Mouse (Mus musculus) neural tube, embryonic 12.5 days (tissue): ENCODE measurements at regions not wholly inside any gene's neighbourhood (a gene's known extent, or its start where the extent isn't known, plus 50 kb on each side); places are given as distances from the start of the nearest gene placed in this dataset.

Experiments used
- ATAC-seq: fragments of 200-750 bp; cut with Nextera tagmentation; 2 replicates; pipeline ENCODE4 v1.8.0; 2017; ENCODE audit warnings: low read depth, mild to moderate bottlenecking, moderate TSS enrichment, moderate library complexity; ENCODE audit not compliant: low FRiP score
- H3K27ac ChIP-seq: fragments of 300-500 bp; sonication (generic); 2 replicates; pipeline ENCODE4 v1.5.1; 2016
- H3K27me3 ChIP-seq: fragments of 300-500 bp; sonication (generic); replicated peaks from 2 replicates; pipeline ENCODE4 v1.6.1; 2016; ENCODE audit warnings: mild to moderate bottlenecking
- H3K36me3 ChIP-seq: fragments of 300-500 bp; sonication (generic); 2 replicates; pipeline ENCODE4 v1.6.1; 2016; ENCODE audit warnings: mild to moderate bottlenecking
- H3K4me1 ChIP-seq: fragments of 300-500 bp; sonication (generic); 2 replicates; pipeline ENCODE4 v1.6.1; 2016
- H3K4me2 ChIP-seq: fragments of 300-500 bp; sonication (generic); replicated peaks from 2 replicates; pipeline ENCODE4 v1.6.1; 2016; ENCODE audit warnings: mild to moderate bottlenecking
- H3K4me3 ChIP-seq: fragments of 300-500 bp; sonication (generic); 2 replicates; pipeline ENCODE4 v1.5.1; 2016
- H3K9ac ChIP-seq: fragments of 300-500 bp; sonication (generic); 2 replicates; pipeline ENCODE4 v1.6.1; 2016; ENCODE audit warnings: mild to moderate bottlenecking
- H3K9me3 ChIP-seq: fragments of 300-500 bp; sonication (generic); 2 replicates; pipeline ENCODE4 v1.6.1; 2016; ENCODE audit warnings: mild to moderate bottlenecking
- WGBS: fragments of 180-500 bp; shearing (Covaris S2); methylation state at CpG from one replicate; pipeline ENCODE4 v1.1.7; 2016; 5-methylcytosine and 5-hydroxymethylcytosine counted together

GRCm38 (mm10) chr3:80506701-80507100 is 295.9 kb downstream of the Gria2 start:
- Histone ChIP-seq H3K4me1 (no peaks in the 10 kb centered on the region), H3K4me3 (no peak overlapping the region), H3K9me3 (no peaks in the 10 kb centered on the region), H3K36me3 (no peaks in the 10 kb centered on the region), H3K27ac (no peak overlapping the region), H3K9ac (no peak overlapping the region), H3K27me3 (no peaks in the 10 kb centered on the region), H3K4me2 (no peak overlapping the region)
- no peak for ATAC-seq
- 68% methylated on average over 1 of the region's 1 CpGs for whole genome bisulfite sequencing

DNA sequence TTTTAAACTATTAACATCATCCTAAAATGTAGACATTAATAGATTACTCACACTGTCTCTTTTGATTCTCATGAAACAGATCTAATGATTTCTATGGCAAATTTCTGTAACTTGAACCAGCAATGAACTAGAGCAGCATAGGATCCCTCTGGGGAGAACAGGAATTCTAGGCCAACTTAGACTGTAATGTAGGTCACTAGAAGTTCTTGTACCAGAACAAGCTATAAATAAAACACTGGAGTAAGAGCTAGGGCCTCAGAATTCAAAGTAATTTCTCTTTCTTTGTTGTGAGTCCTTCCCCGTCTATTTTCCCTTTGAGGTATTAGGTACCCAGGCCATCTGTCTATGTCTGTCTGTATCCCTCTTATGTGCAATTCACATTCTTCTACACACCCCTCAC is 301.5 kb downstream of the Gria2 start:
- Histone ChIP-seq H3K36me3 (no peaks in the 10 kb centered on the region), H3K4me1 (no peaks in the 10 kb centered on the region), H3K4me2 (no peak overlapping the region), H3K27ac (no peak overlapping the region), H3K4me3 (no peak overlapping the region), H3K9me3 (no peaks in the 10 kb centered on the region), H3K9ac (no peak overlapping the region), H3K27me3 (no peaks in the 10 kb centered on the region)
- no peak for ATAC-seq
- WGBS, result 25% methylated on average over 1 of the region's 1 CpGs

DNA sequence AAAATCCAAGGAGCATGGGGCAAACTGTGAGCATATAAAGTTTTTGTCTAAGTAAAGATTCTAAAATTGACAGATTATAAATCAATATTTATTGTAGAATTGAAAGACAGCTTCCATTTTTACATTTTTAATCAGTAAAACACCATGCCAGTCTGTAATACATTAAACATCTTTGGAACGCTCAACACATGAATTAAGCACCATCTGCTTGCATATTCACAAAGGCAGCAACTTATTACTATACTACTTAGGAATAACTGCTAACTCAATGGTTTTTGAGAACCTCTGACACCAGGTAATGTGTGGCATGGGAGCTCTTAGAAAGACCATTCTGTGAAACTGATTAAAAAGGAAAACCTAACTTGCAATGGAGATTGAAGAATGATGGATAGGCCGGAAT is 306.1 kb downstream of the Gria2 start:
- H3K9ac ChIP-seq, result no peak overlapping the region
- H3K4me1 ChIP-seq, result no peaks in the 10 kb centered on the region
- H3K4me2 ChIP-seq, result no peak overlapping the region
- WGBS, result 89% methylated on average over 2 of the region's 2 CpGs
- no peaks in the 10 kb centered on the region for H3K27me3 ChIP-seq
- no peak overlapping the region for H3K27ac ChIP-seq
- H3K36me3 ChIP-seq, result no peaks in the 10 kb centered on the region
- no peak for ATAC-seq
- no peaks in the 10 kb centered on the region for H3K9me3 ChIP-seq
- no peak overlapping the region for H3K4me3 ChIP-seq

GRCm38 (mm10) chr3:80484168-80484833 is 318.3 kb downstream of the Gria2 start:
- no peak overlapping the region for H3K9ac ChIP-seq
- H3K36me3 ChIP-seq, result no peaks in the 10 kb centered on the region
- H3K4me3 ChIP-seq, result no peak overlapping the region
- no peaks in the 10 kb centered on the region for H3K27me3 ChIP-seq
- H3K27ac ChIP-seq, result no peak overlapping the region
- 68% methylated on average over 3 of the region's 3 CpGs for WGBS
- no peaks in the 10 kb centered on the region for H3K9me3 ChIP-seq
- no peak overlapping the region for H3K4me2 ChIP-seq
- H3K4me1 ChIP-seq, result no peaks in the 10 kb centered on the region
- ATAC-seq, result peak; percentile 85

DNA sequence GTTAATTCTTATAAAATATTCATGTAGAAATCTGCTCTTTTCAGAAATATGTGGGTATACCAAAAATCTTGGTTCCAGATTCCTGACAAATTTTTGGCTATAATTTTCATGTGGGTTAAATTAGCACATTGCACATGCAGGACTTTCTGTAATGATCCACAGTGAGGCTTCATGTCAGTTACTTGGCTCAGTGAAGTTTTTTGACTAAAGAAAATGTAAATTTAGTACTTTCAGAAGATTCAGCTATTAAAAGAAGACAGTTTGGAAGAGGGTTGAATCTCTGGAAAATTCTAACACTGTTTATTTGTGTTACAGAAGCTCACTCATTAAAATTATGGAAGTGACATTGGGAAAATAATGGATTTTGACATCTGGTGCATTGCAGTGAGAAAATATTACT is 324.0 kb downstream of the Gria2 start:
- Histone ChIP-seq H3K36me3 (no peaks in the 10 kb centered on the region), H3K4me1 (no peaks in the 10 kb centered on the region), H3K4me3 (no peak overlapping the region), H3K9me3 (no peaks in the 10 kb centered on the region), H3K27ac (no peak overlapping the region), H3K9ac (no peak overlapping the region), H3K4me2 (no peak overlapping the region), H3K27me3 (no peaks in the 10 kb centered on the region)
- ATAC-seq, result no peak

DNA sequence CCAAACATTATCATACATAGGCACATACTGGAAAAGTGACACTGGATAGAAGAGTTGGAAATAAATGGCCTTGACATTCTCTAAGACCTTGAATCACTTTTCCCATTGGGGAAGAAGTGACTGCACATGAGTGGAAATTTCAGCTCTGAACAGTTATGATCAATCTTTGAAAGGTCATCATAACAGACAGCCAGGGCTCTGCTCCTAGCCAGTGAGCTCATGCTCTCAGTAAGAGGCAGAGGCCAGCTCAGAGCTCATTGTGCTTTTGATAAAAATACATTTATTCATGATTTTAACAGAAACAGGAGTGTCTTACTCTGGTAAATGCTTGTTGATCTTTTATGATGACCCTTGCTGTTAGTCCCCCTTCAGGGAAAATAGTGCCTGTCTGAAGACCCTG is 328.9 kb downstream of the Gria2 start:
- H3K9ac ChIP-seq, result no peak overlapping the region
- no peaks in the 10 kb centered on the region for H3K36me3 ChIP-seq
- H3K9me3 ChIP-seq, result no peaks in the 10 kb centered on the region
- no peaks in the 10 kb centered on the region for H3K27me3 ChIP-seq
- no peak overlapping the region for H3K4me3 ChIP-seq
- no peak for ATAC-seq
- no peaks in the 10 kb centered on the region for H3K4me1 ChIP-seq
- no peak overlapping the region for H3K4me2 ChIP-seq
- H3K27ac ChIP-seq, result no peak overlapping the region
